Mouse (Mus musculus): ENCODE results near the gene 2410137M14Rik. TPM values are rescaled to one million over a fixed set of nuclear protein-coding genes. Genes with fewer than 3 reads are reported as not detected.
A peak's percentile ranks its signal among the peaks of the same experiment; 100 is the strongest.
"Not testable (repeated sequence)": the region's sequence is repeated elsewhere in the genome, so short reads cannot be mapped to it uniquely, and the experiment has no call there.

2410137M14Rik gene
- polyA plus RNA-seq, 1 experiment from 2014 or later: not detected

- no peaks in the 10 kb centered on the region for H3K36me3 ChIP-seq (ENCODE audit: control insufficient read depth, insufficient read depth, low read length)
- H3K27me3 ChIP-seq (ENCODE audit: control insufficient read depth, insufficient read depth, low read length): no peaks in the 10 kb centered on the region
- WGBS: 24% methylated on average over 7 of the region's 7 CpGs
- H3K9me3 ChIP-seq (replicated peaks; ENCODE audit: control insufficient read depth, low read length): no peaks in the 10 kb centered on the region
- no peak overlapping the region for H3K4me3 ChIP-seq (replicated peaks; ENCODE audit: low read length)
- H3K4me1 ChIP-seq (ENCODE audit: control insufficient read depth, insufficient read depth, low read length): no peaks in the 10 kb centered on the region
- 0 out of 2 replicates have a peak, but pooled peaks have one; percentile 47 for ATAC-seq (ENCODE audit: insufficient read depth, low FRiP score)
- H3K27ac ChIP-seq (ENCODE audit: low read length): no peak overlapping the region
- no peak overlapping the region for H3K4me2 ChIP-seq (ENCODE audit: low read depth, low read length)
- 0 out of 2 replicates have a peak overlapping the region, but pooled peaks have one; percentile 33 for H3K9ac ChIP-seq (ENCODE audit: low read length)
These were observed 16.1 kb upstream of the 2410137M14Rik start for GRCm38 (mm10) chr17:36997033-36997735.

GRCm38 (mm10) chr17:36995448-36995847 lies 14.4 kb upstream of the 2410137M14Rik start:
- Histone ChIP-seq H3K4me3 (replicated peaks; ENCODE audit: low read length) (no peak overlapping the region), H3K27me3 (ENCODE audit: control insufficient read depth, insufficient read depth, low read length) (no peaks in the 10 kb centered on the region; the same call in 1 of the 2 replicates), H3K36me3 (ENCODE audit: control insufficient read depth, insufficient read depth, low read length) (no peaks in the 10 kb centered on the region), H3K4me2 (ENCODE audit: low read depth, low read length) (no peak overlapping the region), H3K4me1 (ENCODE audit: control insufficient read depth, insufficient read depth, low read length) (no peaks in the 10 kb centered on the region), H3K27ac (ENCODE audit: low read length) (no peak overlapping the region), H3K9me3 (replicated peaks; ENCODE audit: control insufficient read depth, low read length) (no peaks in the 10 kb centered on the region), H3K9ac (ENCODE audit: low read length) (no peak overlapping the region)
- WGBS: 44% methylated on average over 3 of the region's 3 CpGs
- ATAC-seq (ENCODE audit: insufficient read depth, low FRiP score): no peak

GRCm38 (mm10) chr17:36994528-36994927 lies 13.5 kb upstream of the 2410137M14Rik start:
- Histone ChIP-seq H3K4me2 (ENCODE audit: low read depth, low read length) (no peak overlapping the region), H3K36me3 (ENCODE audit: control insufficient read depth, insufficient read depth, low read length) (no peaks in the 10 kb centered on the region), H3K27me3 (ENCODE audit: control insufficient read depth, insufficient read depth, low read length) (peaks cover under 1% of the 10 kb centered on the region; the same call in 1 of the 2 replicates), H3K4me3 (replicated peaks; ENCODE audit: low read length) (no peak overlapping the region), H3K9me3 (replicated peaks; ENCODE audit: control insufficient read depth, low read length) (no peaks in the 10 kb centered on the region), H3K9ac (ENCODE audit: low read length) (no peak overlapping the region), H3K4me1 (ENCODE audit: control insufficient read depth, insufficient read depth, low read length) (no peaks in the 10 kb centered on the region), H3K27ac (ENCODE audit: low read length) (no peak overlapping the region)
- ATAC-seq (ENCODE audit: insufficient read depth, low FRiP score): no peak
- WGBS: 77% methylated on average over 2 of the region's 2 CpGs

DNA sequence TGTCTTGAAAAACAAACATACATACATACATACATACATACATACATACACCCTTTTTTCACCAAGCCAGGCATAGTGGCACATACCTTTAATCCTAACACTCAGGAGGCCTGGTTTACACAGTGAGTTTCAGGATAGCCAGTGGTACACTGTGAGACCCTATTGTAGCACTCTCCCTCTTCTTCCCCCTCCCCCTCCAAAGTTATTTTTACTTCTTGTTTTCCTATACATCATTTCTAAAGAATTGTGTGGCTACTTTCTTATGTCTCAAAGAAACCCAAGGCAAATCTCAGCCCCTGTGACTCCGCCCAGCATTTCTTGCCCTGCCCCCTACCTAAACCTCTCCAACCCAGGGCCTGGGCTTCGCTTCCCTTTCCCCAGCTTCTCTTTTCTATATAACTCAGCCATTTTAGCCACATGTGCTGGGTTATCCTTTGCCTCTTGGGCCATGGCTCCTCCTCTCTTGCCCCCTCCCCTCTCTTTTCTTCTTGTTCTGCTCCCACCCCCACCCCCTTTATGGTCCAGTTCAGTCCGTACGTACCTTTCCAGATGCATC lies 12.8 kb upstream of the 2410137M14Rik start:
- Histone ChIP-seq H3K27me3 (ENCODE audit: control insufficient read depth, insufficient read depth, low read length) (peaks cover 8% of the 10 kb centered on the region), H3K9me3 (replicated peaks; ENCODE audit: control insufficient read depth, low read length) (no peaks in the 10 kb centered on the region), H3K9ac (ENCODE audit: low read length) (no peak overlapping the region), H3K4me2 (ENCODE audit: low read depth, low read length) (no peak overlapping the region), H3K36me3 (ENCODE audit: control insufficient read depth, insufficient read depth, low read length) (no peaks in the 10 kb centered on the region), H3K4me1 (ENCODE audit: control insufficient read depth, insufficient read depth, low read length) (no peaks in the 10 kb centered on the region), H3K27ac (ENCODE audit: low read length) (no peak overlapping the region), H3K4me3 (replicated peaks; ENCODE audit: low read length) (no peak overlapping the region)
- WGBS: 92% methylated on average over 4 of the region's 4 CpGs
- no peak for ATAC-seq (ENCODE audit: insufficient read depth, low FRiP score)

- ATAC-seq (ENCODE audit: insufficient read depth, low FRiP score): no peak
- no peak overlapping the region for H3K27ac ChIP-seq (ENCODE audit: low read length)
- no peaks in the 10 kb centered on the region for H3K9me3 ChIP-seq (replicated peaks; ENCODE audit: control insufficient read depth, low read length)
- H3K36me3 ChIP-seq (ENCODE audit: control insufficient read depth, insufficient read depth, low read length): no peaks in the 10 kb centered on the region
- no peaks in the 10 kb centered on the region for H3K4me1 ChIP-seq (ENCODE audit: control insufficient read depth, insufficient read depth, low read length)
- H3K9ac ChIP-seq (ENCODE audit: low read length): no peak overlapping the region
- H3K4me2 ChIP-seq (ENCODE audit: low read depth, low read length): no peak overlapping the region
- WGBS: 56% methylated on average over 3 of the region's 3 CpGs
- no peak overlapping the region for H3K4me3 ChIP-seq (replicated peaks; ENCODE audit: low read length)
- peaks cover 18% of the 10 kb centered on the region for H3K27me3 ChIP-seq (ENCODE audit: control insufficient read depth, insufficient read depth, low read length)
These were observed 11.5 kb upstream of the 2410137M14Rik start for GRCm38 (mm10) chr17:36992336-36993104.

DNA sequence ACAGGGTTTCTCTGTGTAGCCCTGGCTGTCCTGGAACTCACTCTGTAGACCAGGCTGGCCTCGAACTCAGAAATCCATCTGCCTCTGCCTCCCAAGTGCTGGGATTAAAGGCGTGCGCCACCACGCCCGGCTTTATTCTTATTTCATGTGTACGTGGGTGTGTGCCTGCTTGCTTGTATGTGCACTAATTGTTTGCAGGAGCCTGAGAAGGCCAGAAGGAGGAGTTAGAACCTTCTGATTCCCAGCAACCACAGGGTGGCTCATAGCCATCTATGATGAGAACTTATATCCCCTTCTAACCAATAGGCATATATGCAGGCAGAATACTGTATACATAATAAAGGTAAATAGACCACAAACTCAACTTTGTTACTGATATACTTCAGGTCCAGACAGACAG lies 9.6 kb upstream of the 2410137M14Rik start:
- not testable (repeated sequence) for H3K9ac ChIP-seq (ENCODE audit: low read length); H3K4me2 ChIP-seq (ENCODE audit: low read depth, low read length); H3K9me3 ChIP-seq (replicated peaks; ENCODE audit: control insufficient read depth, low read length); ATAC-seq (ENCODE audit: insufficient read depth, low FRiP score); H3K27ac ChIP-seq (ENCODE audit: low read length); H3K36me3 ChIP-seq (ENCODE audit: control insufficient read depth, insufficient read depth, low read length); H3K4me3 ChIP-seq (replicated peaks; ENCODE audit: low read length); H3K4me1 ChIP-seq (ENCODE audit: control insufficient read depth, insufficient read depth, low read length)
- peaks cover 21% of the 10 kb centered on the region for H3K27me3 ChIP-seq (ENCODE audit: control insufficient read depth, insufficient read depth, low read length)
- 91% methylated on average over 6 of the region's 6 CpGs for WGBS

DNA sequence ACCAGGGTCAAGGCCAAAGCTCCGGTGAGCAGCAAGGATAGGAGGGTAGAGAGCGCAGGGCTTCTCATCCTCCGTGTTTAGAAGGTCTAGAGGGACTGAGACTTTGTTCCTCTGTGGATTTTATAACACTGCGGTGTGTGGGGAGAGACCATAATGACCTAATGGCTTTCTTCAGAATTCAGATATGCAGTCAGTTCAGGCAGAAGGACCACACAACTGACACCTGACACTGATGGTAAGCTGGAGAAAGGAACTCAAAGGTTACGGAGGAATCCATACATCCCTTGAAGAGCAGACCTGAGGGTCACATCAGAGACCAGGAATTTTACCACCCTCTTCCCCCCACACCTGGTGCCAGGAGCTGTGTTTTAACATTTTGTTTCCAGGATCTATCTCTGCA lies 8.4 kb upstream of the 2410137M14Rik start, which contains the start of gene H2-M5:
TSS of gene H2-M5 (minus strand) at position 101 of the 400 bp plus-strand sequence.
- ATAC-seq (ENCODE audit: insufficient read depth, low FRiP score): no peak
- Histone ChIP-seq H3K9ac (ENCODE audit: low read length) (no peak within 1 kb of the TSS), H3K4me3 (replicated peaks; ENCODE audit: low read length) (peak within 1 kb of the TSS; percentile 2), H3K4me2 (ENCODE audit: low read depth, low read length) (peak within 1 kb of the TSS; percentile 23), H3K9me3 (replicated peaks; ENCODE audit: control insufficient read depth, low read length) (no peaks in the 10 kb centered on the region), H3K4me1 (ENCODE audit: control insufficient read depth, insufficient read depth, low read length) (no peaks in the 10 kb centered on the region), H3K27ac (ENCODE audit: low read length) (no peak within 1 kb of the TSS), H3K27me3 (ENCODE audit: control insufficient read depth, insufficient read depth, low read length) (peaks cover 21% of the 10 kb centered on the region), H3K36me3 (ENCODE audit: control insufficient read depth, insufficient read depth, low read length) (no peaks in the 10 kb centered on the region)
- 34% methylated on average over 5 of the region's 5 CpGs for WGBS

DNA sequence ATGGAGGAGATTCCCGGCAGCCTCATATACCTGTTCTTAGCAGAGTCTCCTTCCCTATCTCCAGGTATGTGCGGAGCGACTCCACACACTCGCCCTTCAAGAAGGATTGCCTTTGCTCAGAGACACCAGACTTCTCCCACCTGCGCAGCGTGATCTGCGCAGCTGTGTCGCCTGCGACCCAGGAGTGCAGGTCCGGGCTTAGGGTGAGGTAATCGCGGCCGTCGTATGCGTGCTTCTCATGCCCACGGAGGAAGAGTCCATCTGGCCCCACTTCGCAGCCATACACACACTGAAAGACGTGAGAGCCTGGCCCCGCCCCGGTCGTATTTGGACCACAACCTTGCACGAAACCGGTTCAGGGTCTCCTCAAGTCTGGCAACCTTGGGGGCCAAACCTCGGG lies 7.4 kb upstream of the 2410137M14Rik start:
- WGBS: 5% methylated on average over 24 of the region's 24 CpGs
- Histone ChIP-seq H3K9ac (ENCODE audit: low read length) (no peak overlapping the region), H3K27ac (ENCODE audit: low read length) (no peak overlapping the region), H3K9me3 (replicated peaks; ENCODE audit: control insufficient read depth, low read length) (no peaks in the 10 kb centered on the region), H3K36me3 (ENCODE audit: control insufficient read depth, insufficient read depth, low read length) (no peaks in the 10 kb centered on the region), H3K4me3 (replicated peaks; ENCODE audit: low read length) (peak overlapping the region; percentile 2), H3K27me3 (ENCODE audit: control insufficient read depth, insufficient read depth, low read length) (peaks cover 21% of the 10 kb centered on the region), H3K4me2 (ENCODE audit: low read depth, low read length) (peak overlapping the region; percentile 23), H3K4me1 (ENCODE audit: control insufficient read depth, insufficient read depth, low read length) (no peaks in the 10 kb centered on the region)
- peak; percentile 17; the same call in 1 of the 2 replicates for ATAC-seq (ENCODE audit: insufficient read depth, low FRiP score)

Measured in stomach, embryonic 16.5 days (tissue).